Mouse (Mus musculus): ENCODE results near the gene F2rl1. TPM values are rescaled to one million over a fixed set of nuclear protein-coding genes. Genes with fewer than 3 reads are reported as not detected.
A peak's percentile ranks its signal among the peaks of the same experiment; 100 is the strongest.

The F2rl1 gene
- 0.38 and 0.46 TPM in 2 replicates for polyA plus RNA-seq (2012; rRNA removed)

DNA sequence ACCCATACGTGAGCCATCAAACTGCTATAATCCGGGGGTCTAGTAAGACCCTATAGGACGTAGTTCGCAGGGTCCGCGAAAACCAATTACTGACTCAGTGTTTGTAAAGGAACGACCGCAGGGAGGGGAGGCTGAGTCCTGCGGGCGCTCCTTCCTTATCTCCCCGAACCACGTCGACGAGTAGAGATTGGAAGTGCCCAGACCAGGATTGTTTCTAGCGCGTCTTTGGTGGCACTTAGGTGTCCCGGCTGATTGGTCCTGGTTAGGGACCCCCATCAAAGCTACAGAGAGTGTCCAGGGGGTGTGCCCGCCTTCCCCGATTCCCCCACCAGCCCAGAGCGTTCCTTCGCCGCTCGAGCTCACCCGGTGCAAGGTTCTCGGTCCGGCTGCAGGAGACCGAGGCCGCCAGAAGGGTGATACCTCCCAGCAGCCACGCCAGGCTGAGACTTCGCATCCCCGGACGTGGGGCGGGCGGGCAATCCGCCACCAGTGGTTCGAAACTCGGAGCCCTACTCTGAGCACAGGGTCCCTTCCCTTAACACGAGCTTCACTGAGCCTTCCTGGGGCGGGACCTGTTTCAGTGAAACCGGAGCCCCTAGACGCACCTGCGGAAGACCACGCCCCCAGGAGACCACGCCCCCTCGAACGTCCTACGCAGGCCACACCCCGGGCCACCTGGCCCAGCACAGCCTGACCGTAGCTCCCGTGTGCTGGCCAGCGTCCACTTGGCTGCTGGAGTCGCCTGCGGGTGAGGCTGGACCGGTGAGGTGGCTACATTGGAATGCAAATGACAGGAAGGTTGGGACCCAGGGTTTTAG lies at the start of gene F2rl1:
Gene F2rl1 (minus strand): TSS at position 554 of the 818 bp plus-strand sequence.
- DNase-seq (ENCODE audit: extremely low spot score in 1 of 2, low spot score in 1 of 2): no peak

DNA sequence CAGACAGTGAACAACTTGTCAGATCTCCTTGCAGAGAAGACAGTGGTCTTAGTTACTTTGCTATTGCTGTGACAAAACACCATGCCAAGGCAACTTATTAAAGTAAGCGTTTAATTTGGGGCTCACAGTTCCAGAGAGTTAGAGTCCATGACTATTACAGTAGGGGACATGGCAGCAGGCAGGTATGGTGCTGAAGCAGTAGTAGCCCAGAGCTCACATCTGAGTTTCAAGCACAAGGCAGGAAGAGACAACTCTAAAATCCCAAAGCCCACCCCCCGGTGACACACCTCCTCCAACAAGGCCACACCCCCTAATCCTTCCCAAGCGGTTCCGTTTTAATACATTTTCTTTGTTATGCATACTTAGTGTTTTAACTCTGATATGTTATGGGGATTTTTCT lies 45.9 kb upstream of the F2rl1 start:
- DNase-seq (ENCODE audit: extremely low spot score in 1 of 2, low spot score in 1 of 2): no peak

DNA sequence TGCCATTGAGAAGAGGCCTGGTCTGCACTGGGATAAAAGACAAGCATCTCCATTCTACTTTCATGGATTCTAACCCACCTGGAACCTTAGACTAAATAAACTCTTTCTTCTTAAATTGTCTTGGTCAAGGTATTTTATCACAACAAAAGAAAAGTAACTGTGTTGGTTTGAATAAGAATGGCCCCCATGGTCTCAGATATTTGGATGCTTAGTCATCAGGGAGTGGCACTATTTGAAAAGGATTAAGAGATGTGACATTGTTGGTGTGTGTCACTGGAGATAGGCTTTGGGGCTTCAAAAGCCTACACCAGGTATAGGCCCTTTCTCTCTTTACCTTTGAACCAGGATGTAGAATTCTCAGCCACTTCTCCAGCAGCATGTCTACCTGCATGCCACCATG lies 44.3 kb upstream of the F2rl1 start:
- no peak for DNase-seq (ENCODE audit: extremely low spot score in 1 of 2, low spot score in 1 of 2)

DNA sequence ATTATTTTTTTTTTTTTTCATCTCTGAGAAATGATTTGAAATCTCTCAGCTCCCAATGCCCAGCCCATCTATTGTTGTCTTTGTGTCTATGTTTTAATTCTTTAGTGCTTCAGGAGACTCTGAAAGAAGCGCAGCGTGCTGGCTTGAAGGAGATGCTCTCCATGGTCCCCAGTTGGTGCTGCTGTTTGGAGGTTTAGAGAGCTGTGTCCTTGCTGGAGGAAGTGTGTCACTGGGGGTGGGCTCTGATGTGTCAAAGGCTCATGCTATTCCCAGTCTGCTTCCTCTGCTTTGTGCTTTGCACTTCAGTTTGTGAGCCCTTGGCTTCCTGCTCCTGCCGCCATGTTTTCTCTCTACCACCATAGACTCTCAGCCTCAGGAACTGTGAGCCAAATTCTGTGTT lies 43.3 kb upstream of the F2rl1 start:
- no peak for DNase-seq (ENCODE audit: extremely low spot score in 1 of 2, low spot score in 1 of 2)

DNA sequence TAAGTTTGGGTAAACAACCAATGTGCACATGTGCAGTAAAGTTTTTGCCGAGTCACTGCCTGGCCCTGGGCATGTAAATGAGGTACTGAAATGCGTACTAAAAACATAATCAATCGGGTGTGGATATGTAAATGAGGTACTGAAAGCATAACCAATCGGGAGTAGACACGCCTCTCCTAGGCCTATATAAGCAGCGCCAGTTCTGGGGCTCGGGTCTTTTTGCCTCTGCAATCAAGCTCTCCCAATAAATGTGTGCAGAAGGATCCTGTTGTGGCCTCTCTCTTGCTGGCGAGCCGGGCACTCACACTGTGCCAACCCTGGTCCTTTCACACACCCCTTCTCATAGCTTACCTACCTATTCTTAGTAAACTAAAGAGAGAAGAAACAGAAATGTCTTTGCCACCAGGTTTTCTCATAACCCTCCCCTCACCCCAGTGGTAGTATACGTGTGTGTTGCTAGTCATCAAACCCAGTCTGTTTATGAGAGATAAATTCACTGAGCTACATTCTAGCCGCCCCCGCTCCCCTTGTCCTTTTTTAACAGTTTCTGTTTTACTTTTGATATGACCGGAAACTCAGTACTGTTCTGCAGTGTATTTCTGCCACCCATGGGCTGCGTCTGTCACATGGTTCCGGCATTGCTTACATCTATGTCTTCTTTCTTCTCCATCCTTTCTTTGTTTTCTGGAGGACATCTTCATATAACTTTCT lies 42.0 kb upstream of the F2rl1 start:
- DNase-seq (ENCODE audit: extremely low spot score in 1 of 2, low spot score in 1 of 2): no peak

DNA sequence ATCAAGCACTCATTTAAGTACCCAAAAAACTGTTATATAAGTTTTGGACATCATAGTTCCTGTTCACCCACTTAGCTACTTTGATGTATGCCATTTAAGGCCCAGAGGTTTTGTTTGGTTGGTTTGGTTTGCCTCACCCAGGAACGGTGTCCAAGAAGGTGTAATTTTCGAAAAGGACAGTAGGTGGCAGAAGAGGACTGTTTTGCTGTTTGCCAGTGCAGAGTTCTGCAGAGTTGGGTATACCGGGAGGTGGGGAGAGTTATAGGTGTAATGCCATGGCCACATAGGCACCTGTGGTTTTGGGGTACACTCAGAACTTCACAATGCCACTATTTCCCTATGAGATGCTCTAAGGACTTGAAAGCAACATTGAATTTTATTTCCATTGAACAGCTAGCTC lies 38.7 kb upstream of the F2rl1 start:
- DNase-seq (ENCODE audit: extremely low spot score in 1 of 2, low spot score in 1 of 2): peak; percentile 16 to 95

DNA sequence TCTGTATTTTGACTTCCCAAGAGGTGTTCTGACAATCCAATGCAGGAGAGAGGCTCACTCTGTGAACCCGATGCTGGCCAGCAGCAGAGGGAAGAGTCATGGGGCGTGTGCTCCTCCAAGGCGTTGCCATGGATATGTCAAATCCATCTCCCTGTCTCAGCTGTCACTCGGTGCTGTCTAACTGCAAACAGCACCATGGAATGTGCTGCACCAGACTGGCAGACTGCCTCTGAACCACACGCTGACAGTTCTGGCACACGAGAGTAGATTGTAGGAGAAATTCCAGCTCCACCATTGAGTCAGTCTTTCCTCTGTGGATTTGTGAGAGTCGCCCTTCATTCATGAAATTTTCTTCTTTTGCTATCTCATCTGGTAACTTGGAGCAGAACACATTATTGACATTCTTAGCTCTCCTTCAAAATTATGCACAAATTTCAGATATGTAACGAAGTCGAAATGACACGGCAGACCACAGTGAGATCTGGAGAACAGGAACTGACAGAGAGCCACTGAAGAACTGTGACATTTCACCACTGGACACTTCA lies 38.1 kb upstream of the F2rl1 start:
- DNase-seq (ENCODE audit: extremely low spot score in 1 of 2, low spot score in 1 of 2): peak in 1 of 2 experiments; percentile 15

DNA sequence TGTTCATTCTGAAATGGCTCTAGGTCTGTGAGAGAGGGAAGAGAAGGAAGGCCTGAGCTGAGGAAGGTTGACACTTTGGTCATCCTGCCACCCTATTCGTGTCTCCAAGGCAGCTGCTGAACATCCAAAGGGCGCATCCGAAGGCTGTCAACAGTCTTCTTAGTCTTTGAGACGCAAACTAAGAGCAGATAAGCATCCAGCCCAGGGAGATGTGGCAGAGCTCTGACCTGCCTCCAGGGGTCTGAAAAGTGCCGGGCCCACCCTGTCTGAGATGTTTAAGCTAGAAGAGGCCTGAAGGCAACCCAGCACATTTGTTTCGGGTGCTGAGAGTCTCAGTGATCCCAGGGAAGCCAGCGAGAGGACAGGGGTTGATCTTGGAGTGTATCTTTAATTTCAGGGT lies 32.3 kb upstream of the F2rl1 start:
- DNase-seq (ENCODE audit: extremely low spot score in 1 of 2, low spot score in 1 of 2): no peak

DNA sequence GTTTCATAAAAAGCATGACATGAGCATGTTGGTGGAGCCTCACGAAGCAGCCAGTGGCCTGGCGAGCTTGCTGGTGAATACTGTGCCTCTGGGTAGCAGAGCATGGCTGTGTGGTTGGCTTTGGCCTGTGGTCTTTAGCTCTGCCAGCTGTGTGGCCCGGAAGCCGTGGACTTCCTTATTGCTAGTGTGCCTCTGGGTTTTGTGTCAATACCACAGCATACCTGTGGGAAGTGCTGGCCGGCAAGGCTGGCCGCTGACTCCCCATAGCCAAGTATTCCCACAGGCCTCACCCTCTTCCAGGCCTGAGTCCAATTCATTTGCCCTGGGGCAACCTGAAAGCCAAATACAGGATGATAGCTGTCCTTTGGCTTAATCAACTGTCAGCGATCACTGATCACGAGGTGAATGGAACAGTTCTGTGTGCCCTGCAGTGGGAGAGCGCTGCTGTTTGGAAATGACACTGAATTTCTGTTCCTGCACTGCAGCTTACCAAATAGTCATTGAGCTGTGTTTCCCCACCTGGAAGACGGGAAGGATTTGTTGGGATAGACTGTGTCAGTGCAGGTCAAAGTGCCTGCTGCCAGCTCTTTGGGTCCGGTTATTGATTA lies 29.0 kb upstream of the F2rl1 start:
- DNase-seq (ENCODE audit: extremely low spot score in 1 of 2, low spot score in 1 of 2): no peak

DNA sequence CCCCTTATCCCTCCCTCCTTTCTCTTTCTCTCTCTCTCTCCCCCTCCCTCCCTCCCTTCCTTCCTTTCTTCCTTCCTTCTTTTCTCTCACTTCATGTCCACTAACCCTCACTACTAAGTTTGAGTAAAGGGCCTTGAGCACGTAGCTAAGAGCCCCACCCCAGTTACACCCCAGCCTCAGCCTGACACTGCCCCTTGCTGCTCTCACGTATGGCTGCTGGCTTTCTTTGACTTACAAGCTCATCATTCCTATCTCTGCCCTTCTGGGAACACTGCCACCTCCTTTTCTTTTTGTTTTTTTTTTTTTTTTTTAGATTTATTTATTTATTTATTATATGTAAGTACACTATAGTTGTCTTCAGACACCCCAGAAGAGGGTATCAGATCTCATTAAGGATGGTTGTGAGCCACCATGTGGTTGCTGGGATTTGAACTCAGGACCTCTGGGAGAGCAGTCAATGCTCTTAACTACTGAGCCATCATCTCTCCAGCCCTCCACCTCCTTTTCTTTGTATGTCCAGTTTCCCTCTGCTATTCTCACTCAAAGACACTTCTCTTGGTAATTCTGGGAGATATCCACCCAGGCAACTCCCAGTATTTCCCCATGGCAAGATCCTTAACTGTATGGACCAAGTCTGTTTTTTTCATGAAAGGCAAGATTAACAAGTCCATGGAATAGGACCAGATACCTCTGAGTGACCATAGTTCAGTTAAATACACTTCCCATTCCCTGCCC lies 25.8 kb upstream of the F2rl1 start:
- DNase-seq (ENCODE audit: extremely low spot score in 1 of 2, low spot score in 1 of 2): no peak

DNA sequence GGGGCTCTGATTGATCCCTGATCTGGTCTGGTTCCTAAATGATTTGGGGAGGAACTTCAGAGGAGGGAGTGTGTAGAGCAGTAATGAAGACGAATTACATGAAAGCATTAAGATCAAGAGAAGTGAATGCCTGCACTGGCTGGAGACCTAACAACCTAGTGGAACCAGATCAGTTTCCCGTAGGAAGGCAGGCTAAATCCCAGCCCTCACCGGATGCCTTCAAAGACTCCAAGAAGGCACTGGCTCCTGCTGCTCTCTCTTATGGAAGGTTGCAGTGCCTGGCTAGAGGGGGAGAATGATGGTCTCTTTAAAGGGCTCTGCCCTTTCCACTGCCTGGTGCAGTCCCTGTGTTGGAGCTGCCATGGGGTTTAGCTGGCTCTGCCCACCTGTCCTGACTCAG lies 24.4 kb upstream of the F2rl1 start:
- DNase-seq (ENCODE audit: extremely low spot score in 1 of 2, low spot score in 1 of 2): no peak

DNA sequence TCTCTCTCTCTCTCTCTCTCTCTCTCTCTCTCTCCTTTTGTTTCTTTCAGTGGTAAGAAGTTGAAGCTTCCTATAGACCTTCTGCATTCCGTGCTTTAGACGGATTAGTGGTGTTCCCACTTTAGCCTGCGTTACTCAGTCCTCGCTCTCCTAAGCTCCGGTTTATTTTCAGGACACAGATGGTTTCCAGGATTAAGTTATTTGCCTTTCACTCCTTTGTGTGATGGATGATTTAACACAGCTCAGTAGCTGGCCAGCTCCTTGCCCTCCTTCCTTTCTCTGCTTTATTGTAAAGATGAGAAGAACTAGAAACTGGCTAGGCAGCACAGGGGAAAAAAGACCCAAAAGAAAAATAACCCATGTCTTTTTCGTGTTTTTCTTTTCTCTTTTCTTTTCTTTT lies 23.8 kb upstream of the F2rl1 start:
- peak in 1 of 2 experiments; percentile 11 for DNase-seq (ENCODE audit: extremely low spot score in 1 of 2, low spot score in 1 of 2)

DNA sequence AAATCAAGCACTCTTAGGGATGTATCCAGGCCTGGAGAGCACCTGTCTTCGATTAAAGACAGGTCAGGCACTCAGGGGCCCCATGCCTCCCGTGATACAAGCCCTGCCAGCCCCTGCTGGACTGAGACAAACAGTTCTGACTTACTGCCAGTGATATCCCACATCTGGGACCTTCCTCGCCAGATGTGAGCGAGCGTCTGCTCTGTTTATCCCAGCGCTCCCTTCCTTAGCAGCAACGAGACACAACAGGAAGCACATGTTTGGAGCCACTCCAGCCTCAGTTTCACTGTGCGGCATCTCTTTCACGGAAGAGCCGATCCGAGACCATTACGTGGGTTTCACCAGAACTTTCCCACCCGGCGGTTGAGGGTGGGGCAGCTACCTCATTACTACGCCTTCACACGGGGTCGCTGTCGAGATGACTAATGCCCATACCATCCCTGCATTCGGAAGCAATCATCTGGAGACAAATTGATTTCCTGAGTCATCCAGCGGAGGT lies 23.3 kb upstream of the F2rl1 start:
- peak in 1 of 2 experiments; percentile 16 for DNase-seq (ENCODE audit: extremely low spot score in 1 of 2, low spot score in 1 of 2)

DNA sequence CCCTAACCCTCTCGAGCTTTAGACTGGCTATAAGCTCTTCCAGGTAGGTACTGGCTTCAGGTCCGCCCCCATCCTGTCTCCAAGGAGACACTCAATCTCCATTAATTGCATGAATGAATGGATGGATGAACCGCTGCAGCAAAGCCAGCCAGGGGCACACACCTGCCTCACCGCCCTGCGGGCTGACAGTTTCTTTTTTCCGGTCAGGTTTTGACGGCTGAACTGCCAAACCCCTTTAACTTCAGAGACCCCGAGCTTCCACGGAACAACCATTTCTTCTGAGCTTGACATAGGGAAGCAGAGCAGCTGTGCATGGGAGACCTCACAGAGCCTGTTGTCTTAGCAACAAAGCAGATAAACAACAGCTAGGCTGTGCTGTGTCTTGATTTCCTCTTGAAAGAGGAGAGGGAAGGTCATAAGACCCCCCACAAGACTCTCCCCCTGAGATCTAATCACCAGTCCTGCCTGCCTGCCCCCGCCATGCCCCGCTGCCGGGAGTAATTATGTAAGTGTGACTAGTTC lies 22.1 kb upstream of the F2rl1 start:
- no peak for DNase-seq (ENCODE audit: extremely low spot score in 1 of 2, low spot score in 1 of 2)

DNA sequence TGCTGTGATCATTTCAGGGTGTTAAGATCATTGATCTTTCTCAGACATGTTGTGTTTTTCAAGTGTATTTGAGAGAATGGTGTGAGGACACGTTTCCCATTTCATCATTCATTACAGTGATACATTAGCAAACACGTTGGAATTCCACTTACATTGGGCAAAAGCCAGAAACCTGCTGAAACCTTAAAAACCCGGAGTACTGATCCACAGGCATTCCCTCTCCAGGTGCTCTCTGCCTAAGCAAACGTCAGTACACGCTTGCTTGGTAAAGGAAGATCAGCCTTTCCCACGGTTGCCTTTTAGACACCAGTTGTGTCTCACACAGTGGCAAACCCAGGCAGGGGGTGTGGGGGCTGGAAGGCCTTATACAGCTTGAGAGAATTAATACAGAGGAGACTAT lies 21.2 kb upstream of the F2rl1 start:
- no peak for DNase-seq (ENCODE audit: extremely low spot score in 1 of 2, low spot score in 1 of 2)

DNA sequence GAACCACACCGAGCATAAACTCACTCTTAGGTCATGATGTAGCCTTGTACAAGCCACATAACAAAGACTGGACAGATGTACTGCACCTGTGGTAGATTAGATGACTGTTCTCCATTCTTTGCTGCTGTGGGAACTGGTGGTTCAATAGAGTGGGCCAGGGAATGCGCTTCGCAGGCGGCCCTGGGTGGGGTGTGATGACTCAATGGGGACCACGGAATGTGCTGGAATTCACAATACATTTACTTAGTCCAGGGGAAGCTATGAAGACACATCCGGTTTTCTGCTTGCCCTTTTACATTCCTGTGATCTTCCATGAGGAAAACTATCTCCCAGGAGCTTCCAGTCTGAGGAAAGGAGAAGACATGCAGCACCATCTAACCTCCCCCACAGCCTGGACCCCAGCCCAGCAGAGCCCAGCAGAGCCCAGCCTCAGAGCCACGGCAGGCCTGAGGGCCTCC lies 20.7 kb upstream of the F2rl1 start:
- no peak for DNase-seq (ENCODE audit: extremely low spot score in 1 of 2, low spot score in 1 of 2)

DNA sequence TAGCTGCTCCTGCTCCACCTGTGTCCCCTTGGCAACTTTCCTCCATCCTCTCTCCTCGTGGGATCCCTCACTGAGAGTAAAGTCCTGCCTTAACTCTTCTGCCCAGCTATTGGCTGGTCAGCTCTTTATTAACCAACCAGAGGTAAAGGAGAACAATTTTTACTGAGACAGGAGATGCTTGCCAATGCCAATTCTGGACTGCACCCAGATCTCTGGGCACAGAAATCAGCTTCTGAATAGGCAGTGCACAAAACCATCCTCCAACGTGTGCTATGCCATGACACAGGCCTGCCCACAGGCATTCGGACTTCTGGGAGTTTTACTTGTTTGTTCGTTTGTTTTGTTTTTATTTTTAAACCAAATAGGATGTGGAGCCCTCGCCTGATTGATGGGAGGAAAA lies 13.0 kb upstream of the F2rl1 start:
- no peak for DNase-seq (ENCODE audit: extremely low spot score in 1 of 2, low spot score in 1 of 2)

DNA sequence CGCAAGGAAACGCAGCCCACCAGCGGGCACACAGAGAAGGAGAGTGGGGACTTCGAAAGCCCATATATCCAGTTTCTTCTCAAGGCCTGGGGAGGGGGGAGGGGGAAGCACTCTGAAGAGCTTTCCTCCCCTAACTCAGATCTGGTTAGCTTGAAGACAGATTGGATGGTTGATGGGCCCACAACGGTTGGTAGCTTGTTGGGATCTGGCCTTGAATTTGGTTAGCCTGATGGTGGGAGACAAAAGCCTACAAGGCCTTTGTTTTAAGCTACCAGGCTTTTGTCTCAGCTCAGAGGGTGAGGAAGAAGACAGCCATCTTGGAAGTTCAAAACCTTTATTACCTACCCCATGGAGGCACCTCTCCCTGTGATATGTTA lies 11.1 kb upstream of the F2rl1 start:
- DNase-seq (ENCODE audit: extremely low spot score in 1 of 2, low spot score in 1 of 2): no peak

DNA sequence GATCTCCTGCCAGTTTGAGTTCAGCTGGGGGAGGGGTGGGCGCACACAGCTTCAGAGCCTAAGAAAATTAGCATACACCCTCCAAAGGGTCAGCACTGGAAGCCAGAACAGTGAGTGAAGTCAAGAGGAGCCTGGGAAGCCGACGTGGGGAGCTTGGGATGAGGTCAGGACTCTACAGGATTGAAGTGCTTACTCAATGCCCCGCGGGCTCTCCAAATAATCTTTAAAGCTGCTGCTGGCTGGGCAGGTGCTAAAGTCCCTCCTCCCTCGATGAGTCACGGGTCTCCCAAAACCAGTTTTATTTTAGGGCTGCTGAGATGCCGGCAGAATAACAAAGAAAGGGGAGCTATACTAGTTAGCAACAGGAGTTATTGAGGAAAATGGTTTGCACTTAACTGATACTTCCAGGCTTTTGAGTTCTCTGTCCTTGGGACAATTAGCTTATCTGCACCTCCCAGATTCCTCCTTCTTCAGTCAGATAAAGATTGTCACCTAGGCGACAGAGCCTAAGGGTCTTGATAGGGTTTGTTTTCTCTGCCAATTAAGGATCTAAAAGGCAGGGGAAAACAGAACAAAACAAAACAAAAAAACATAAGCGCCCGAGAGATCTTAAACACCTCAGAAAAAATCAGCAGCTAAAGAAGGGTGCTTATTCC lies 10.6 kb upstream of the F2rl1 start:
- peak in 1 of 2 experiments; percentile 10 for DNase-seq (ENCODE audit: extremely low spot score in 1 of 2, low spot score in 1 of 2)

DNA sequence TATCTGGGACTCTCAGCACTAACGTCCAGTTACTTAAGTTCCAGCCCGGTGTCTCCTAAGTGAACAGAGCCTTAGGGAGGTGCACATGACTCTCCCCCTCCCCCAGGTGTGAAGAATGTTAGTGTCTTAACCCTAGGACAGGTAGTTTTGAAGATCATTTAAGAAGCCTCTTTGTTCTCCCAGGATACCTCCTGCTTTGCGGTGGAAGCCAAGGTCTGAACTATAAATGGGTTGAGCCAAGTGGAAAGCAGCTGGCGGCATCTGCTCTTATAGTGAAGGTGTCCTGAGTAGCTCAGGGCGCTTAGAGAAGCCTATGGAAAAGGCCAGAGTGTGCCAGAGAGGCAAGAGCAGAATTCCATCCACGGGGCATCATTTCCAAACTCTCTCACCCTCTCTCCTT lies 10.0 kb upstream of the F2rl1 start:
- DNase-seq (ENCODE audit: extremely low spot score in 1 of 2, low spot score in 1 of 2): no peak

All from frontal cortex, adult 2 months (tissue).